Mouse (Mus musculus) embryonic fibroblast, embryonic 13.5 days (primary cell): ENCODE measurements around the gene Acot13.

Source experiments
- CTCF ChIP-seq: IDR thresholded peaks from 2 replicates; pipeline ENCODE4 v1.5.1; 2011; ENCODE audit warnings: mild to moderate bottlenecking, control low read depth, low read length, moderate library complexity, borderline replicate concordance; ENCODE audit not compliant: insufficient read depth
- POLR2A ChIP-seq: IDR thresholded peaks from 2 replicates; pipeline ENCODE4 v1.6.1; 2011; ENCODE audit warnings: low read depth, mild to moderate bottlenecking, control low read depth, low read length, moderate library complexity

DNA sequence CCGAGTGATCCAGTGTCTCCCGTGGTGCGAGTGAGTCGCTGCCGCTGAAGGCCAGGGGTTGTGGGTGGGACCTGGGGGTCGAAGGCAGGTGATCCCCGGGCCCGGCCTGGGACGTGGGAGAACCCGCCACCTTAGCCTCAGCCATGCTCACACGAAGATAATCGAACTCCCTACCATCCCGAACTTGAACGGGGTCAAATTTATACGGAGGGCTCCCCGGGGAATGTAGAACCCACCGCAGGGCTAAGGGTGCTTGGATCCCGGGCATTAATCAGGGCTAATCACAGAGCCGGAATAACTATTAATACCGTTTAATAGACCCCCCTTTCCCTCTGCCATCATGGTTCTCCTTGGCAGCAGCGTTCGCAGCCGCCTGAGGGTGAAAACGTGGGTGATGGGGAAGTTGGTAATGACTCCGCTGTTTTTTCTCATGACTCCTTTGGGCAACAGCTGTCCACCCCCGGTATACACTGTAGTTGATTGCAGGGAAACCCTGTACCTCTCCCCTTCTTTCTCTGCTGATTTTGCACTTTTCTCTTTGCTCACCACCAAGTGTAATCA, 29.1 kb downstream of the Acot13 start:
- TF ChIP-seq POLR2A (no peak; the same call in 1 of the 2 replicates), CTCF (no peak)
